Mouse (Mus musculus): Measurements from ENCODE around the gene Wasl. TPM values are rescaled to one million over a fixed set of nuclear protein-coding genes. Genes with fewer than 3 reads are reported as not detected.

The Wasl gene
- polyA plus RNA-seq (2015; fragmentation: Nextera tagmentation; extraction: Ambion mirVana), result 44.4 and 50.8 TPM in 2 replicates

GRCm38 (mm10) chr6:24664867-24665458 is at the start of gene Wasl:
TSS of gene Wasl (minus strand) at chr6:24665009.

DNA sequence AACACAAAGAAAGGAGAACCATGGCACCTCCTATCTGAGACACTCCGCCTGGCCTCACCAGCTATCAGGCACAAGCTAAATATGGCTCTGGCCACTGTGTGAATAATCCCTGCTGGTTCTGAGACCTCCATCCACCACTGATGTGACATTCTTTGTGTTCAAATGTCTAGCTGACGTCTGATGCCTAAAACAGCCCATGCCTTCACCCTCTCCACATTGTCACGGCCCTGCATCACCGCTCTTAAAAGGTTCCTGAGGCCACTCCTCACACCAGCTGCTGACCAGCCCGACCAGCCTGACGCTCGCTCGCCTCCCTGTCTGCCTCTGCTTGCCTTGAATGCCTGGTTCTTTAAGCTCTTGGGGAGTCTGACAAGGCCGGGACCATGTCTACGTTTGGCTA is 67.3 kb downstream of the Wasl start, which contains the start of gene Lmod2:
Gene Lmod2, plus strand, starts transcription at position 263 of the 400 bp plus-strand sequence.

Other genes starting within 250 kb of the Wasl start
- 0.05 and 0.08 TPM in 2 replicates for gene Iqub, start 149.9 kb downstream of the Wasl start, polyA plus RNA-seq (2015; fragmentation: Nextera tagmentation; extraction: Ambion mirVana)
- 994 and 1,116 TPM in 2 replicates for gene Ndufa5, start 137.0 kb downstream of the Wasl start, polyA plus RNA-seq (2015; fragmentation: Nextera tagmentation; extraction: Ambion mirVana)
- gene Asb15, start 136.9 kb downstream of the Wasl start, polyA plus RNA-seq (2015; fragmentation: Nextera tagmentation; extraction: Ambion mirVana), result 0.67 and 0.91 TPM in 2 replicates
- gene Lmod2, start 67.2 kb downstream of the Wasl start, polyA plus RNA-seq (2015; fragmentation: Nextera tagmentation; extraction: Ambion mirVana), result 67.1 and 72.1 TPM in 2 replicates
- not detected in 2 replicates for gene Hyal6, start 68.2 kb upstream of the Wasl start, polyA plus RNA-seq (2015; fragmentation: Nextera tagmentation; extraction: Ambion mirVana)
- not detected in 2 replicates for gene Hyal4, start 83.3 kb upstream of the Wasl start, polyA plus RNA-seq (2015; fragmentation: Nextera tagmentation; extraction: Ambion mirVana)
- not detected in 2 replicates for gene Spam1, start 126.2 kb upstream of the Wasl start, polyA plus RNA-seq (2015; fragmentation: Nextera tagmentation; extraction: Ambion mirVana)
- not detected in 2 replicates for gene Hyal5, start 193.0 kb upstream of the Wasl start, polyA plus RNA-seq (2015; fragmentation: Nextera tagmentation; extraction: Ambion mirVana)